Mouse (Mus musculus): ENCODE measurements at regions not wholly inside any gene's neighbourhood (a gene's known extent, or its start where the extent isn't known, plus 50 kb on each side); places are given as distances from the start of the nearest gene placed in this dataset.

GRCm38 (mm10) chr4:22047730-22048455 is 116.8 kb downstream of the Faxc start:
- no peak for DNase-seq (ENCODE audit: low spot score)

GRCm38 (mm10) chr4:22066785-22067433 is 135.8 kb downstream of the Faxc start:
- no peak for DNase-seq (ENCODE audit: low spot score)

GRCm38 (mm10) chr4:22067678-22068299 is 136.7 kb downstream of the Faxc start:
- no peak for DNase-seq (ENCODE audit: low spot score)

GRCm38 (mm10) chr4:22088209-22088787 is 157.2 kb downstream of the Faxc start:
- DNase-seq (ENCODE audit: low spot score): no peak

- no peak for DNase-seq (ENCODE audit: low spot score)
These were observed 158.5 kb downstream of the Faxc start for GRCm38 (mm10) chr4:22089637-22090041.

- DNase-seq (ENCODE audit: low spot score): no peak
These were observed 159.4 kb downstream of the Faxc start for GRCm38 (mm10) chr4:22090536-22090935.

- no peak for DNase-seq (ENCODE audit: low spot score)
These were observed 161.4 kb downstream of the Faxc start for GRCm38 (mm10) chr4:22092551-22092950.

- DNase-seq (ENCODE audit: low spot score): no peak
These were observed 164.3 kb downstream of the Faxc start for GRCm38 (mm10) chr4:22095257-22096031.

- no peak for DNase-seq (ENCODE audit: low spot score)
These were observed 167.5 kb downstream of the Faxc start for GRCm38 (mm10) chr4:22098605-22099004.

GRCm38 (mm10) chr4:22102478-22102877 is 171.3 kb downstream of the Faxc start:
- no peak for DNase-seq (ENCODE audit: low spot score)

- DNase-seq (ENCODE audit: low spot score): no peak
These were observed 172.0 kb downstream of the Faxc start for GRCm38 (mm10) chr4:22103001-22103587.

- no peak for DNase-seq (ENCODE audit: low spot score)
These were observed 175.8 kb downstream of the Faxc start for GRCm38 (mm10) chr4:22106883-22107282.

- DNase-seq (ENCODE audit: low spot score): no peak
These were observed 178.3 kb downstream of the Faxc start for GRCm38 (mm10) chr4:22109410-22109809.

- no peak for DNase-seq (ENCODE audit: low spot score)
These were observed 179.3 kb downstream of the Faxc start for GRCm38 (mm10) chr4:22110400-22110799.

- no peak for DNase-seq (ENCODE audit: low spot score)
These were observed 181.1 kb downstream of the Faxc start for GRCm38 (mm10) chr4:22112209-22112608.

- DNase-seq (ENCODE audit: low spot score): no peak
These were observed 183.3 kb downstream of the Faxc start for GRCm38 (mm10) chr4:22114451-22114850.

GRCm38 (mm10) chr4:22119877-22120276 is 188.7 kb downstream of the Faxc start:
- DNase-seq (ENCODE audit: low spot score): no peak

GRCm38 (mm10) chr4:22120953-22121352 is 189.8 kb downstream of the Faxc start:
- DNase-seq (ENCODE audit: low spot score): no peak

- no peak for DNase-seq (ENCODE audit: low spot score)
These were observed 190.3 kb downstream of the Faxc start for GRCm38 (mm10) chr4:22121397-22121796.

GRCm38 (mm10) chr4:22124836-22125235 is 193.7 kb downstream of the Faxc start:
- DNase-seq (ENCODE audit: low spot score): no peak

GRCm38 (mm10) chr4:22130511-22130910 is 199.4 kb downstream of the Faxc start:
- DNase-seq (ENCODE audit: low spot score): no peak
